In genomic region chr3:148659024-148659423, GRCm38 (mm10) we compare ENCODE assay signal across 21 mouse cellular contexts.
A peak's percentile ranks its signal among the peaks of the same experiment; 100 is the strongest.
DNase-seq lines count a peak whose midpoint lies in the region; ATAC-seq lines count a peak whose summit lies in the region.
"Had no signal": no experiment of that assay in that cellular context is flagged by ENCODE, and none has a peak within 500 bp of the region (broad histone marks: within the 10 kb centered on the region; RNA-seq: fewer than 3 reads in every experiment).

No protein-coding gene starts in this region.

- 85% methylated on average over 5 of the region's 5 CpGs for WGBS in embryonic facial prominence, embryonic 13.5 days
- WGBS in embryonic facial prominence, embryonic 10.5 days = 88% methylated on average over 5 of the region's 5 CpGs
- 76% methylated on average over 5 of the region's 5 CpGs for WGBS in heart, embryonic 10.5 days
- 90% methylated on average over 5 of the region's 5 CpGs for WGBS in kidney, embryonic 14.5 days

- H3K27me3 ChIP-seq in embryonic facial prominence, embryonic 13.5 days = no peaks in the 10 kb centered on the region
- H3K27me3 ChIP-seq in embryonic facial prominence, embryonic 10.5 days (replicated peaks; ENCODE audit: low read depth, poor library complexity, severe bottlenecking) = no peaks in the 10 kb centered on the region
- H3K27me3 ChIP-seq in heart, embryonic 10.5 days (ENCODE audit: insufficient read depth, poor library complexity, severe bottlenecking) = no peaks in the 10 kb centered on the region
- no peaks in the 10 kb centered on the region for H3K27me3 ChIP-seq in kidney, embryonic 14.5 days (ENCODE audit: control insufficient read depth, insufficient read depth, low read length)
- H3K27me3 ChIP-seq: Patski had no signal

- no peak for ATAC-seq in embryonic facial prominence, embryonic 13.5 days (ENCODE audit: insufficient number of reproducible peaks, insufficient read depth, low FRiP score, low TSS enrichment, low read depth)
- peak; percentile 53 for ATAC-seq in granulocyte monocyte progenitor cell, adult 5-6 weeks (replicated peaks; ENCODE audit: poor library complexity, severe bottlenecking)
- peak; percentile 80 for ATAC-seq in megakaryocyte, adult 5-6 weeks (ENCODE audit: poor library complexity, severe bottlenecking)
- ATAC-seq in megakaryocyte progenitor cell, adult 5-6 weeks (replicated peaks; ENCODE audit: poor library complexity) = 0 out of 2 replicates have a peak, but pooled peaks have one; percentile 44
- no peak for ATAC-seq in kidney, embryonic 14.5 days (ENCODE audit: low FRiP score, low TSS enrichment)
- ATAC-seq: activated CD4-positive, CD25-positive, alpha-beta regulatory T cell, adult 4 months; CD4-positive, CD25-positive, alpha-beta regulatory T cell, adult 4 months; Patski had no signal

- peaks cover 26% of the 10 kb centered on the region for H3K4me1 ChIP-seq in embryonic facial prominence, embryonic 13.5 days
- peaks cover 12% of the 10 kb centered on the region for H3K4me1 ChIP-seq in embryonic facial prominence, embryonic 10.5 days
- no peaks in the 10 kb centered on the region for H3K4me1 ChIP-seq in heart, embryonic 10.5 days
- H3K4me1 ChIP-seq in kidney, embryonic 14.5 days (ENCODE audit: control insufficient read depth, insufficient read depth, low read length) = no peaks in the 10 kb centered on the region

- H3K9me3 ChIP-seq in embryonic facial prominence, embryonic 13.5 days = no peaks in the 10 kb centered on the region
- no peaks in the 10 kb centered on the region for H3K9me3 ChIP-seq in embryonic facial prominence, embryonic 10.5 days
- H3K9me3 ChIP-seq in heart, embryonic 10.5 days = no peaks in the 10 kb centered on the region
- no peaks in the 10 kb centered on the region for H3K9me3 ChIP-seq in kidney, embryonic 14.5 days (ENCODE audit: control insufficient read depth, low read length)

- H3K4me2 ChIP-seq in embryonic facial prominence, embryonic 13.5 days = no peak overlapping the region
- no peak overlapping the region for H3K4me2 ChIP-seq in kidney, embryonic 14.5 days (replicated peaks; ENCODE audit: low read depth, low read length)

- H3K4me3 ChIP-seq in embryonic facial prominence, embryonic 13.5 days = no peak overlapping the region
- H3K4me3 ChIP-seq in embryonic facial prominence, embryonic 10.5 days = no peak overlapping the region
- no peak overlapping the region for H3K4me3 ChIP-seq in heart, embryonic 10.5 days
- no peak overlapping the region for H3K4me3 ChIP-seq in kidney, embryonic 14.5 days (ENCODE audit: low read length)

- H3K9ac ChIP-seq in embryonic facial prominence, embryonic 13.5 days = no peak overlapping the region
- no peak overlapping the region for H3K9ac ChIP-seq in kidney, embryonic 14.5 days (ENCODE audit: low read depth, low read length)

- H3K36me3 ChIP-seq in embryonic facial prominence, embryonic 13.5 days = no peaks in the 10 kb centered on the region
- no peaks in the 10 kb centered on the region for H3K36me3 ChIP-seq in embryonic facial prominence, embryonic 10.5 days (replicated peaks)
- no peaks in the 10 kb centered on the region for H3K36me3 ChIP-seq in heart, embryonic 10.5 days
- H3K36me3 ChIP-seq in kidney, embryonic 14.5 days (ENCODE audit: control insufficient read depth, insufficient read depth, low read length) = no peaks in the 10 kb centered on the region
- H3K36me3 ChIP-seq: G1E had no signal

- 0 out of 2 replicates have a peak overlapping the region, but pooled peaks have one; percentile 3 for H3K27ac ChIP-seq in embryonic facial prominence, embryonic 13.5 days
- no peak overlapping the region for H3K27ac ChIP-seq in embryonic facial prominence, embryonic 10.5 days (replicated peaks)
- no peak overlapping the region for H3K27ac ChIP-seq in heart, embryonic 10.5 days
- H3K27ac ChIP-seq in kidney, embryonic 14.5 days (ENCODE audit: low read depth, low read length) = no peak overlapping the region

- DNase-seq in embryonic facial prominence, embryonic 10.5 days (ENCODE audit: low spot score) = no peak
- DNase-seq in heart, embryonic 10.5 days (ENCODE audit: low spot score) = no peak
- no peak for DNase-seq in embryo, embryonic 9.5 days (ENCODE audit: extremely low spot score)
- DNase-seq: adrenal gland, adult 2 months; adrenal gland, adult 8-10 months; adrenal gland, postnatal 10 days; adrenal gland, postnatal 14 days; adrenal gland, postnatal 25 days; adrenal gland, postnatal 36 days; B cell, adult 2 months; cerebellum, adult 11 months; cerebellum, adult 11-12 months had no signal

Comparison
In these comparisons a context has a peak if more than half of its experiments do, and no peak if none do; other contexts are left out.
1. ATAC-seq: peak in granulocyte monocyte progenitor cell, adult 5-6 weeks (single experiment), megakaryocyte, adult 5-6 weeks (single experiment) and megakaryocyte progenitor cell, adult 5-6 weeks (single experiment); none in embryonic facial prominence, embryonic 13.5 days (single experiment) and kidney, embryonic 14.5 days (single experiment).